Mouse (Mus musculus): ENCODE data around the gene Dip2b. TPM values are rescaled to one million over a fixed set of nuclear protein-coding genes. Genes with fewer than 3 reads are reported as not detected.

Gene Dip2b
- polyA plus RNA-seq, 1 experiment: 21.4 TPM

DNA sequence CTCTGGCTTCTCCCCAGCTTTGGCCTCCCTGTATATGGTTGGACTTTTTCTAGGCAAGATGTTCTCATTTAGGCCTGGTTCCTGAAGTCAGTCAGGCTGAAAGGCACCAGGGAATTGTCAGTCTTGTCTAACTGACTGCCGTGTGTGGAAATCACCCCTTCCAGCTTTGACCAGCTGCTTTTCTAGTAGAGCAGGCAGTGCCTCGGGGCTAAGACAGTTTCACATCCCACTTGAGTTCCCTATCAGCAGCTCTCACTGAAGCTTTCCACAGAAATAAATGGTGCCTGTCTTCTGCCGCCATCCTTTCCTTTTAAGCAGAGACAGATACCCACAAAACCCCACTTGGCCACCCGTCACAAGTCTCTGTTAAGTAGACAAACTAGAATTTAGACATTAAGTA is 112.1 kb downstream of the Dip2b start:
- no peaks in the 10 kb centered on the region; the same call in 1 of the 2 replicates for H3K36me3 ChIP-seq (ENCODE audit: control insufficient read depth, insufficient read depth, low read length, poor library complexity, severe bottlenecking)
- H3K4me3 ChIP-seq (ENCODE audit: low read depth, low read length): no peak overlapping the region
- no peaks in the 10 kb centered on the region for H3K9me3 ChIP-seq (replicated peaks; ENCODE audit: control insufficient read depth, insufficient read depth, low read length, poor library complexity, severe bottlenecking)
- no peak overlapping the region for H3K27ac ChIP-seq (ENCODE audit: insufficient read depth, low read length)
- TF ChIP-seq EP300 (IDR thresholded peaks at IDR 0.05; ENCODE audit: insufficient read depth, low read depth, low read length) (no peak), POLR2A (IDR thresholded peaks at IDR 0.05; ENCODE audit: insufficient read depth, low read length) (no peak), CTCF (IDR thresholded peaks at IDR 0.05; ENCODE audit: low read depth, low read length) (no peak)
- no peaks in the 10 kb centered on the region for H3K27me3 ChIP-seq (ENCODE audit: control insufficient read depth, insufficient read depth, low read length, poor library complexity, severe bottlenecking)
- H3K4me1 ChIP-seq (ENCODE audit: control insufficient read depth, insufficient read depth, low read length): no peaks in the 10 kb centered on the region
- H3K9ac ChIP-seq (ENCODE audit: low read depth, poor library complexity, severe bottlenecking): no peak overlapping the region

GRCm38 (mm10) chr15:100152321-100152720 is 113.9 kb downstream of the Dip2b start:
- Histone ChIP-seq H3K27ac (ENCODE audit: insufficient read depth, low read length) (no peak overlapping the region), H3K9ac (ENCODE audit: low read depth, poor library complexity, severe bottlenecking) (no peak overlapping the region), H3K27me3 (ENCODE audit: control insufficient read depth, insufficient read depth, low read length, poor library complexity, severe bottlenecking) (no peaks in the 10 kb centered on the region), H3K9me3 (replicated peaks; ENCODE audit: control insufficient read depth, insufficient read depth, low read length, poor library complexity, severe bottlenecking) (no peaks in the 10 kb centered on the region), H3K36me3 (ENCODE audit: control insufficient read depth, insufficient read depth, low read length, poor library complexity, severe bottlenecking) (no peaks in the 10 kb centered on the region; the same call in 1 of the 2 replicates), H3K4me1 (ENCODE audit: control insufficient read depth, insufficient read depth, low read length) (no peaks in the 10 kb centered on the region), H3K4me3 (ENCODE audit: low read depth, low read length) (no peak overlapping the region)
- TF ChIP-seq POLR2A (IDR thresholded peaks at IDR 0.05; ENCODE audit: insufficient read depth, low read length) (no peak), CTCF (IDR thresholded peaks at IDR 0.05; ENCODE audit: low read depth, low read length) (no peak), EP300 (IDR thresholded peaks at IDR 0.05; ENCODE audit: insufficient read depth, low read depth, low read length) (no peak)

DNA sequence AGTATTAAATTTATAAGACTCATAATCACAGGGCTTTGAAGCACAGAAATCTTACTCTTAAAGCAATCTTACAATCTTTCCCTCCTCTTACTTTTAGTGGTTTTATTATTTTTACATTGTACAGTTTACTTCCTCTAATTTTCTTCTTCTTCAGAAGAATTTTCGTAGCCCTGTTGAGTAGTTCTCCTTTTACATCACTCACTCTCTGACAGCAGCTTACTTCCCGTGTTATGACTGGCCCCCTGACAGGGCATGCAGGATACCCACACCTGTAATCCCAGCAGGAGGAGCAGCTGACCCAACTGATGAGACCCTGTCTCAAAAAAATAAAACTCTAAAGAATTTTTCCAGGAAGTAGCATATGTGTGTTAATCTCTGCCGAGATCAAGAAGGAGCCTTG is 114.6 kb downstream of the Dip2b start:
- H3K9me3 ChIP-seq (replicated peaks; ENCODE audit: control insufficient read depth, insufficient read depth, low read length, poor library complexity, severe bottlenecking): no peaks in the 10 kb centered on the region
- no peak overlapping the region for H3K9ac ChIP-seq (ENCODE audit: low read depth, poor library complexity, severe bottlenecking)
- H3K4me1 ChIP-seq (ENCODE audit: control insufficient read depth, insufficient read depth, low read length): no peaks in the 10 kb centered on the region
- no peaks in the 10 kb centered on the region; the same call in 1 of the 2 replicates for H3K36me3 ChIP-seq (ENCODE audit: control insufficient read depth, insufficient read depth, low read length, poor library complexity, severe bottlenecking)
- no peak for TF ChIP-seq CTCF (IDR thresholded peaks at IDR 0.05; ENCODE audit: low read depth, low read length)
- TF ChIP-seq POLR2A (IDR thresholded peaks at IDR 0.05; ENCODE audit: insufficient read depth, low read length): no peak
- TF ChIP-seq EP300 (IDR thresholded peaks at IDR 0.05; ENCODE audit: insufficient read depth, low read depth, low read length): no peak
- no peak overlapping the region for H3K27ac ChIP-seq (ENCODE audit: insufficient read depth, low read length)
- H3K27me3 ChIP-seq (ENCODE audit: control insufficient read depth, insufficient read depth, low read length, poor library complexity, severe bottlenecking): no peaks in the 10 kb centered on the region
- H3K4me3 ChIP-seq (ENCODE audit: low read depth, low read length): no peak overlapping the region

DNA sequence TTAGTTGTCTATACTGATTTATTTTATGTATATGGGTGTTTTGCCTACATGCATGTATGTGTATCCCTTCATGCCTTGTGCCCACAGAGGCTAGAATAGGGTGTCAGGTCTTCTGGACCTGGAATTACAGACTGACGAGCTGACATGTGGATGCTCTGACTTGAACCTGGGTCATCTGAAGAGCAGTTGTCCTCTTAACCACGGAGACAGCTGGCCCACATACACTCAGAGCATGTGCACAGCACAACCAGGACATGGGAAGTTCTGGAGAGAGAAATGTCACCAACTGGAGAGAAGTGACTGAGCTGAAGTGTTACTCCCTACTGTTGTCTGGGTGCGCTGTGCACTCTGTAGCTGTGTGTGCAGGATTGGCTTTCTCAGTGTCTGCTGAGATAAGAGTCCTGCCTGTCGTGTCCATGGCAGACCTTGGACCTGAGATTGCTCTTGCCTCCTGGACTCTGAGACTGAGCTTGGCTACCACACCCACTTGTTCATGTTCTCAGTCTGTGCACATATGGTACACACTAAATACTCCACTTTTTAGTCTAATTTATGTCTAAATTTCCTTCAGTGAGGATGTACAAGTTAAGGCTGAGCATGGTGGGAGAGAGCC is 117.7 kb downstream of the Dip2b start:
- Histone ChIP-seq H3K4me1 (ENCODE audit: control insufficient read depth, insufficient read depth, low read length) (no peaks in the 10 kb centered on the region), H3K9ac (ENCODE audit: low read depth, poor library complexity, severe bottlenecking) (no peak overlapping the region), H3K4me3 (ENCODE audit: low read depth, low read length) (no peak overlapping the region), H3K9me3 (replicated peaks; ENCODE audit: control insufficient read depth, insufficient read depth, low read length, poor library complexity, severe bottlenecking) (no peaks in the 10 kb centered on the region), H3K36me3 (ENCODE audit: control insufficient read depth, insufficient read depth, low read length, poor library complexity, severe bottlenecking) (no peaks in the 10 kb centered on the region; the same call in 1 of the 2 replicates), H3K27me3 (ENCODE audit: control insufficient read depth, insufficient read depth, low read length, poor library complexity, severe bottlenecking) (no peaks in the 10 kb centered on the region), H3K27ac (ENCODE audit: insufficient read depth, low read length) (no peak overlapping the region)
- no peak for TF ChIP-seq POLR2A (IDR thresholded peaks at IDR 0.05; ENCODE audit: insufficient read depth, low read length)
- no peak for TF ChIP-seq CTCF (IDR thresholded peaks at IDR 0.05; ENCODE audit: low read depth, low read length)
- TF ChIP-seq EP300 (IDR thresholded peaks at IDR 0.05; ENCODE audit: insufficient read depth, low read depth, low read length): no peak

- Histone ChIP-seq H3K27ac (ENCODE audit: insufficient read depth, low read length) (no peak overlapping the region), H3K9me3 (replicated peaks; ENCODE audit: control insufficient read depth, insufficient read depth, low read length, poor library complexity, severe bottlenecking) (no peaks in the 10 kb centered on the region), H3K4me1 (ENCODE audit: control insufficient read depth, insufficient read depth, low read length) (no peaks in the 10 kb centered on the region), H3K27me3 (ENCODE audit: control insufficient read depth, insufficient read depth, low read length, poor library complexity, severe bottlenecking) (no peaks in the 10 kb centered on the region), H3K36me3 (ENCODE audit: control insufficient read depth, insufficient read depth, low read length, poor library complexity, severe bottlenecking) (no peaks in the 10 kb centered on the region; the same call in 1 of the 2 replicates), H3K9ac (ENCODE audit: low read depth, poor library complexity, severe bottlenecking) (no peak overlapping the region), H3K4me3 (ENCODE audit: low read depth, low read length) (no peak overlapping the region)
- no peak for TF ChIP-seq POLR2A (IDR thresholded peaks at IDR 0.05; ENCODE audit: insufficient read depth, low read length)
- TF ChIP-seq CTCF (IDR thresholded peaks at IDR 0.05; ENCODE audit: low read depth, low read length): no peak
- TF ChIP-seq EP300 (IDR thresholded peaks at IDR 0.05; ENCODE audit: insufficient read depth, low read depth, low read length): no peak
Measured at GRCm38 (mm10) chr15:100156781-100157470, 118.5 kb downstream of the Dip2b start.

DNA sequence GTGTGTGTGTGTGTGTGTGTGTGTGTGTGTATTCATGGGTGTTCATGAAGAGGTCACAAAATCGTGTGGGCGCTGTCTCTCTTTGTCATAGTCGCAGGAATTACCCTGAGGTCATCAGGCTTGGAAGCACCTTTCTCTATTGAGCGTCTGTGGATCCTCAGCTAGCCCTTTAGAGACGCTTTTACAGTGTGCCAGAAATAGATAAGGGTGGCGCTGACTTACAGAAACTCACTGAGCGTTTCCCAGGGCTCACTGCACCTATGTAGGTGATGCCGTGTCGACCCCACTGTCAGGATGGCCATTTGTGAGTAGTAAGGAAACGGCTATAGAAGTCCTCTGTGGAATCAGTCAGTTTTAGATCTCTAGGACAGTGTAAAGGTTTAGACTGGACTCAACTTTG is 120.5 kb downstream of the Dip2b start:
- H3K36me3 ChIP-seq (ENCODE audit: control insufficient read depth, insufficient read depth, low read length, poor library complexity, severe bottlenecking): no peaks in the 10 kb centered on the region; the same call in 1 of the 2 replicates

More for the DNA sequence above, 120.5 kb downstream of the Dip2b start:
- Histone ChIP-seq H3K27me3 (ENCODE audit: control insufficient read depth, insufficient read depth, low read length, poor library complexity, severe bottlenecking) (no peaks in the 10 kb centered on the region), H3K4me1 (ENCODE audit: control insufficient read depth, insufficient read depth, low read length) (no peaks in the 10 kb centered on the region), H3K9ac (ENCODE audit: low read depth, poor library complexity, severe bottlenecking) (no peak overlapping the region), H3K4me3 (ENCODE audit: low read depth, low read length) (no peak overlapping the region), H3K27ac (ENCODE audit: insufficient read depth, low read length) (no peak overlapping the region), H3K9me3 (replicated peaks; ENCODE audit: control insufficient read depth, insufficient read depth, low read length, poor library complexity, severe bottlenecking) (no peaks in the 10 kb centered on the region)
- TF ChIP-seq POLR2A (IDR thresholded peaks at IDR 0.05; ENCODE audit: insufficient read depth, low read length) (no peak), EP300 (IDR thresholded peaks at IDR 0.05; ENCODE audit: insufficient read depth, low read depth, low read length) (no peak), CTCF (IDR thresholded peaks at IDR 0.05; ENCODE audit: low read depth, low read length) (no peak)

All from ES-Bruce4 (cell line).